ENCODE assay signal across 16 mouse cellular contexts in genomic region chr5:132030941-132031531, GRCm38 (mm10).
DNase-seq lines count a peak whose midpoint lies in the region; ATAC-seq and TF ChIP-seq lines count a peak whose summit lies in the region.
"Had no signal": no experiment of that assay in that cellular context is flagged by ENCODE, and none has a peak within 500 bp of the region (broad histone marks: within the 10 kb centered on the region; RNA-seq: fewer than 3 reads in every experiment).

No protein-coding gene starts in this region.

- no peak overlapping the region for H3K9ac ChIP-seq in forebrain, embryonic 12.5 days
- H3K9ac ChIP-seq in forebrain, embryonic 11.5 days (ENCODE audit: low read length), result no peak overlapping the region
- H3K9ac ChIP-seq in lung, postnatal 0 days (replicated peaks; ENCODE audit: low read depth), result no peak overlapping the region
- no peak overlapping the region for H3K9ac ChIP-seq in hindbrain, embryonic 13.5 days
- no peak overlapping the region for H3K9ac ChIP-seq in neural tube, embryonic 15.5 days (replicated peaks)

- H3K36me3 ChIP-seq in forebrain, embryonic 12.5 days (replicated peaks), result no peaks in the 10 kb centered on the region
- H3K36me3 ChIP-seq in forebrain, embryonic 11.5 days (ENCODE audit: control insufficient read depth, insufficient read depth, low read length), result no peaks in the 10 kb centered on the region
- H3K36me3 ChIP-seq in lung, postnatal 0 days (ENCODE audit: insufficient read depth, low read length), result no peaks in the 10 kb centered on the region
- H3K36me3 ChIP-seq in hindbrain, embryonic 13.5 days, result no peaks in the 10 kb centered on the region
- no peaks in the 10 kb centered on the region for H3K36me3 ChIP-seq in neural tube, embryonic 15.5 days

- no peaks in the 10 kb centered on the region for H3K9me3 ChIP-seq in forebrain, embryonic 12.5 days
- H3K9me3 ChIP-seq in forebrain, embryonic 11.5 days (ENCODE audit: control insufficient read depth, low read length), result no peaks in the 10 kb centered on the region
- no peaks in the 10 kb centered on the region for H3K9me3 ChIP-seq in lung, postnatal 0 days (ENCODE audit: low read length)
- no peaks in the 10 kb centered on the region for H3K9me3 ChIP-seq in hindbrain, embryonic 13.5 days
- H3K9me3 ChIP-seq in neural tube, embryonic 15.5 days (replicated peaks), result no peaks in the 10 kb centered on the region

- no peak for TF ChIP-seq EP300 in lung, postnatal 0 days (IDR thresholded peaks at IDR 0.05)

- no peak overlapping the region for H3K4me3 ChIP-seq in forebrain, embryonic 12.5 days (replicated peaks)
- no peak overlapping the region for H3K4me3 ChIP-seq in forebrain, embryonic 11.5 days (ENCODE audit: low read depth, low read length)
- H3K4me3 ChIP-seq in lung, postnatal 0 days (ENCODE audit: low read depth, low read length), result no peak overlapping the region
- H3K4me3 ChIP-seq in hindbrain, embryonic 13.5 days, result no peak overlapping the region
- no peak overlapping the region for H3K4me3 ChIP-seq in neural tube, embryonic 15.5 days (replicated peaks)
- H3K4me3 ChIP-seq: megakaryocyte, embryonic 14.5 days had no signal

- 35% methylated on average over 15 of the region's 15 CpGs for WGBS in forebrain, embryonic 12.5 days
- WGBS in forebrain, embryonic 11.5 days, result 51% methylated on average over 15 of the region's 15 CpGs
- WGBS in lung, postnatal 0 days, result 53% methylated on average over 15 of the region's 15 CpGs
- 41% methylated on average over 15 of the region's 15 CpGs for WGBS in hindbrain, embryonic 13.5 days
- WGBS in neural tube, embryonic 15.5 days, result 32% methylated on average over 15 of the region's 15 CpGs

- DNase-seq in forebrain, embryonic 11.5 days (ENCODE audit: low spot score), result no peak
- peak; percentile 4 for DNase-seq in lung, postnatal 14 days
- no peak for DNase-seq in lung, postnatal 0 days (ENCODE audit: low spot score)
- no peak for DNase-seq in urinary bladder, adult 2 months (ENCODE audit: low spot score)
- DNase-seq: adrenal gland, postnatal 25 days; cerebellum, adult 11-12 months; gastrocnemius, postnatal 10 days; kidney, adult 18-20 months; layer of hippocampus, adult 9-11 months; thymus, adult 2 months had no signal

- peaks cover 28% of the 10 kb centered on the region for H3K4me1 ChIP-seq in forebrain, embryonic 12.5 days
- H3K4me1 ChIP-seq in forebrain, embryonic 11.5 days (replicated peaks; ENCODE audit: control insufficient read depth, insufficient read depth, low read length), result peaks cover 12% of the 10 kb centered on the region; the same call in 1 of the 2 replicates
- no peaks in the 10 kb centered on the region for H3K4me1 ChIP-seq in lung, postnatal 0 days (ENCODE audit: insufficient read depth, low read depth, low read length)
- H3K4me1 ChIP-seq in hindbrain, embryonic 13.5 days (replicated peaks), result peaks cover 44% of the 10 kb centered on the region
- H3K4me1 ChIP-seq in neural tube, embryonic 15.5 days, result peaks cover 39% of the 10 kb centered on the region

- peak; percentile 18; the same call in 1 of the 2 replicates for ATAC-seq in forebrain, embryonic 12.5 days (ENCODE audit: low FRiP score)
- ATAC-seq in forebrain, embryonic 11.5 days (replicated peaks; ENCODE audit: low FRiP score), result no peak
- ATAC-seq in lung, postnatal 0 days, result no peak
- ATAC-seq in hindbrain, embryonic 13.5 days (ENCODE audit: low FRiP score), result no peak
- ATAC-seq in neural tube, embryonic 15.5 days (ENCODE audit: low FRiP score), result no peak
- ATAC-seq in monocyte, adult 5-6 weeks (replicated peaks; ENCODE audit: insufficient number of reproducible peaks, low FRiP score, low TSS enrichment, poor library complexity, severe bottlenecking), result no peak
- ATAC-seq: Patski had no signal

- no peaks in the 10 kb centered on the region for H3K27me3 ChIP-seq in forebrain, embryonic 12.5 days
- no peaks in the 10 kb centered on the region for H3K27me3 ChIP-seq in forebrain, embryonic 11.5 days (ENCODE audit: control insufficient read depth, insufficient read depth, low read length)
- H3K27me3 ChIP-seq in lung, postnatal 0 days (replicated peaks; ENCODE audit: insufficient read depth, low read length), result no peaks in the 10 kb centered on the region
- no peaks in the 10 kb centered on the region for H3K27me3 ChIP-seq in hindbrain, embryonic 13.5 days
- no peaks in the 10 kb centered on the region for H3K27me3 ChIP-seq in neural tube, embryonic 15.5 days (replicated peaks)
- H3K27me3 ChIP-seq: megakaryocyte, embryonic 14.5 days had no signal

- H3K27ac ChIP-seq in forebrain, embryonic 12.5 days, result peak overlapping the region; percentile 63
- H3K27ac ChIP-seq in forebrain, embryonic 11.5 days (ENCODE audit: low read depth, low read length), result no peak overlapping the region
- no peak overlapping the region for H3K27ac ChIP-seq in lung, postnatal 0 days (ENCODE audit: low read length)
- H3K27ac ChIP-seq in hindbrain, embryonic 13.5 days, result peak overlapping the region; percentile 66
- H3K27ac ChIP-seq in neural tube, embryonic 15.5 days (replicated peaks), result 0 out of 2 replicates have a peak overlapping the region, but pooled peaks have one; percentile 24

- H3K4me2 ChIP-seq in forebrain, embryonic 12.5 days, result peak overlapping the region; percentile 2; the same call in 1 of the 2 replicates
- no peak overlapping the region for H3K4me2 ChIP-seq in forebrain, embryonic 11.5 days (ENCODE audit: low read depth, low read length, severe bottlenecking)
- no peak overlapping the region for H3K4me2 ChIP-seq in lung, postnatal 0 days (replicated peaks; ENCODE audit: low read depth, low read length)
- 0 out of 2 replicates have a peak overlapping the region, but pooled peaks have one; percentile 10 for H3K4me2 ChIP-seq in hindbrain, embryonic 13.5 days
- H3K4me2 ChIP-seq in neural tube, embryonic 15.5 days, result no peak overlapping the region

- TF ChIP-seq CTCF in lung, postnatal 0 days (IDR thresholded peaks at IDR 0.05), result no peak

Comparison
In these comparisons a context has a peak if more than half of its experiments do, and no peak if none do; other contexts are left out.
1. H3K27ac ChIP-seq: peak in forebrain, embryonic 12.5 days (single experiment), hindbrain, embryonic 13.5 days (single experiment) and neural tube, embryonic 15.5 days (single experiment); none in forebrain, embryonic 11.5 days (single experiment) and lung, postnatal 0 days (single experiment).
2. H3K4me2 ChIP-seq: peak in forebrain, embryonic 12.5 days (single experiment) and hindbrain, embryonic 13.5 days (single experiment); none in forebrain, embryonic 11.5 days (single experiment), lung, postnatal 0 days (single experiment) and neural tube, embryonic 15.5 days (single experiment).